Mouse (Mus musculus) testis, postnatal 14 days (tissue): ENCODE measurements at regions not wholly inside any gene's neighbourhood (a gene's known extent, or its start where the extent isn't known, plus 50 kb on each side); places are given as distances from the start of the nearest gene placed in this dataset.
A peak's percentile ranks its signal among the peaks of the same experiment; 100 is the strongest.

Source experiments
- DNase-seq: peaks from one replicate; pipeline ENCODE4 v3.0.0; 2021; ENCODE audit warnings: low spot score

DNA sequence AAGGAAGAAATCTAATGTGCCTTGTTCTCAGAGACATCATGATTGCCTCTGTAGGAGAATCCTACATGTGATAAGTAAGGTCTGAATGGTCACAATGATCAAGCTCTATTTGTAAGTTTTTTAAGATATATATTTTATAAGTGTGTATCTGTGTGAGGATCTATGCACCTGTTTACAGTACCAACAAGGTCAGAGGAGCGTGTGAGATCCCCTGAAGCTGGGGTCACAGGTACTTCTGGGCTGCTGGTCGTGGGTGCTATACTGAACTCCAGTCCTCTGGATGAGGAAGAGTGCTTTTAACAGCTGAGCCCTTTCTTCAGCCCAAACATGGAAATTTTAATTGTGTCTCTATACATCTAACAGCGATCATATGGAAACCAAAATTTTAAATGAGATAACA lies 181.1 kb upstream of the Topaz1 start:
- DNase-seq = no peak

DNA sequence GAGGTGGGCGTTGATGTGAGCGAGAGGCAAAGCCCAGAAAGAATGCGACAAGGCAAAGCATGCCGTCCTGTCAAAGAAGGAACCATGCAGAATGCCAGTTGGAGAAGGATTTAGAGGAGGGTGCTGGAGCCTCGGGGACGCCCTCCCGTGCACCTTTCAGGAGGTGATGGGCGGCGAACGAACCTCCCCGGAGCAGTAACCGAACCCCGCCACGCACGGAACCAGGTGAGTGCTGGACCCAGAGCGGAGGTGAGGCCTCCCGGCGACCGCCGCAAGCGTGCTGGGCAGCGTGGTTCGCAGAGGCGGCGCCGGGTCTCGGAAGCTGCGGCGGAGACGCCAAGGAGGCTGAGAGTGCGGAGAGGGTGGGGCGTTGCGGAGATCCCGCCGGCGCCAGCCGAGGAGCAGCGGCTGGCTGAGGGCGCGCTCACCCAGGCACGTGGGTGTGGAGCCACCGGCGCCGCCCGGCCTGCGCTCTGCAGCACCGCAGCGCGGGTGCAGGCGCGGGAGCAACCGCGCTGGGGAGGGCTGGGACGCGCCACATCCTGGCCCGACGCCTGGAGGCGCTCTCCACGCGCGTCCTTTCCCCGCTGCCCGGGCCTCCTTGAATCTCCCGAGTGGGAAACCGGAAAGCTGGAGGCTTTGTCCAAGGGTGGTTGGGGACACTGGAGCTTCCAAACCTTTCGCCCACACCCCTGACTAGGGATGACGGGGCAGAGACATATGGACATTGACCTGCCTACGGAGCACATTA lies 178.3 kb upstream of the Topaz1 start:
- DNase-seq = peak; percentile 16

DNA sequence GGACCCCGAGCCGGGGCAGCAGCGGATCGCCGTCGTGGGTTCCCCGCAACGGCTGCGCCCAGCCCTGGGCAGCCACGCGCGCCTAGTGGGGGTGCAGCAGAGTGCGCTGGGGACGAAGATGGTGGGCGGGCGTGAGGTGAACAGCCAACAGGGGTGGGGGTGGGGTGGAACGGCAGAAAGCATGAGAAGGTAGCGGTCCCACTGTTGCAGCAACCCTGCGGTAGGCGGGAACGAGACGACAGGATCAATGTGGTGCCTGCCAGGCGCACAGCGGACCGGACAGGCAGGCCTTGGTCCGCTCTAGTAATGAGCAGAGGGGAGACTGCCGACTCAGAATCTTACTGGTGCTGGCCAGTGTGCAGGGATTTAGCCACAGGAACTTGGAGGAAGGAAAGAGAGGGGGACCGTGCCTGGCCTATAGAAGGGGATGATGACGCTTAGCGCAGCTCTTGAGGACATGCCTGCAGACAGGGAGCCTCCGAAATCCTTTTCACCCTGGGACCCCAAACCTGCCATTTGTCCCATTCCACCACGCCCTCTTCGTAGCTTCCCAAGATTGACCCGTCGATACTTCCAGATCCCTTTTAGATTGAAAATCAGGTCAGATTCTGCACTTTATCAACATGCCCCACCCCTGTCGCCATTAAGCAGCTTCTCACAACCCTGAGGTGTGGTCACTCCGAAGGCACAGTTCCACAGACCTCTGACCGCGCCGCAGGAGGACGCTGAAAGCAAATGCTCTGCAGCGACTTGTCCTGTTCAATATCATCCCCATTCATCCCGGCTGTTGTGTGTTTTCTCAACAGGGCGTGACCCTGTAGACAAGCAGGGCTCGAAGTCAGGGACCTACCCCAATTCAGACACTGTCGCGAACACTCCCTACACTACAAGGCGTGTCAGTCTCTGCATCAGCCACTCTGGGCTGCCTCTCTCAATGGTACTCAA lies 177.4 kb upstream of the Topaz1 start:
- DNase-seq = no peak

DNA sequence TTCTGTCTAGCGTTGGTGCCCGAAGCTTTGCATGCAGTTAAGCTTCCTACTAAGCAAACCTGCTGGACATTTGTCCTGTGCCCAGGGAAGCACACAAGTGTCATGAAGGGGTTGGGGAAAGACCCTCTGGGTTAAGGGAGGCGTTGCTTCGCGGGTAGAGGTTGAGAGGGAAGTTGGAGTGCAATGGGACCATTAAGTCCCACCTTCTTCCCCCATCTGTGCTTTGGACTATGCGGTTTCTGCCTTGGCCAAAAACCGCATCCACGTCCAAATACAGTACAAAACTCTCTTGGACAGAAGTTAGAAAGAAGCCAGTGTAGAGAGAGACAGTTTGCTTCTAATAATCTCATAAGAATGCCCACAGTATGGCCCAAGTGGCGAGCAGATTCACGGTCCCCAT lies 176.1 kb upstream of the Topaz1 start:
- DNase-seq = no peak

DNA sequence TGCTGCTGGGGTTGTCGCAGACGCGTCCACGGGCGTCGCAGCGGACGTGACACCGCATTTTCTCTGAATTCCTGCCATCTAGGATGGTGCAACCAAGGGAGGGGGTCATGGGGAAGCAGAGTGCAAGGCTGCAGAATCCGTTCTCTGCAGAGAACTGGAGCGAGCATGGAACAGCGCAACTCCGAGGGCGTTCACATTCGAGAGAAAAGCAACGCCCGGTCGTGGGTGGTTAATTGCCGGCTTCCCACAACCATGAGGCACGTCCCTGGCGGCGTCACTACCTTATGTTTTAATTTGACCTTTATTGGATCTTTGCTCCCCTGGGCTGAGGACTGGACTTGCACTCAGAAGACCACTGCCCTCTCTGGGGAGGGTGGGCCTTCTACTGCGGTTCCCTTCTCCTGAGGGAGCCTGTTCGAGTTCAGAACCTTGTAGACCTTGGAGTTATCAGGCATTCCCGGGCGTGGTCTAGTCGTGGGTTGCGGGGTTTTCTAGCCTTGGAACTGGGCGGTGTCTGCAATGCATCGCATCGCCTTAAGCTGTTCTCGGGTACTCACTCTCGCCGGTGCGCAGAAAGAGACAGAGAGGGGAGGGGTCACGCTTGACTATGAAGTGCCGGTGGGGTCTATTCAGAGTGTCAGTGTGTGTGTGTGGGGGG lies 175.6 kb upstream of the Topaz1 start:
- DNase-seq = no peak

DNA sequence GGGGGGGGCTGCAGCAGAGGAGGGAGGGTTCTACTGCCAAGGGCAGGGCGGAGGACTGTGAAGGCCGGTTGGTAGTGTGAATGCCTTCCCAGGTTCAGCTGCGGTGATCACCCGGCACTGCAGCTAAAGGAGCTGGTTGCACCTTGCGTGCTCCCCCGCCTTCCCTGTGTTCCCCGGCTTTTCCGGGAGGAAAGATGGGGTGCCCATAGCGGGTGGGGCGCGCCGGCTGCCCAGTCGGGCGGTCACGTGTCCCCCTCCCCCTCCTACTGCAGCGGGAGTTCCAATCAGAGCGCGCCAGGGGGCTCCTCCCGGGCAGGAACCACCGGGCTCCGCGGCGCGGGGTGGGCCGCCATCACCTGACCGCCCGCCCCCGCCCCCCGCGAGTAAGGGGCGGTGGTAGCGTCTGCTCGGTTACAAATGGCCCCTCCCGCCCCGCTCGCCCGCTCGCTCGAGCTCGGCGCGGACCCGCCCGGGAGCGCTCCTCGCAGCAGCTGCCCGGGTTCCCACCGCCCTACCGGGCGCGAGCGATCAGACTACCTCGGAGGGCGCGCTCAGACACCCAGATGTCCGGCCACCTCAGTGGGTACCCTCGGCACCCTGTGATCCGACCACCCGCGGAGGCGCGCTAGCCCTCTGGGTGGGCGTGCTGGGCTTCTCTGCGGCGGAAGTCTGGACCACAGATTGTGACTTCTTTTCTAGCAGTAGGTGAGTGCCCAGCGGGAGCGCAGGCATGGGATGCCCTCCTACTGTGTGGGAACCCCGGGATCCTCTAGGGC lies 174.9 kb upstream of the Topaz1 start:
- DNase-seq = peak; percentile 39

DNA sequence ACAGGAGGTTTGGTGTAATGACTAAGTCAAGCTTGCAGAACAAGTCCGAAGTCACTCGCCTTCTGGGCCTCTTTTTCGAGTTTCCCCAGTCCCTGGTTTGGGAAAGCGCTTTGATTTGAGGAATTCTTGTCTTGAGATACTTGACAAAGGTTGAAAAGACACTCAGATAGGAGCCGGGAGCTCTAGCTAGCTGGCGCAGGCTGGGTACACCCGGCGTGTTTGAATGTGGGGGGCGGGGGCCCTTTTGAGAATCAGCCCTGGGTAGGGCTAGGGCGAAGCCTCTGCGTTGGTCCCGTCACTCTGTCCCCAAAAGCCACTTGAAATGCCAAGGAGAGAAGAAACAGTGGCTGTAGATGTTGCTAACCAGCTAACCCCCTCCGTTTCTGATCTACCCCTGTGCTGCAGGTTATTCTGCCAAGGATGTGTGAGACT lies 174.3 kb upstream of the Topaz1 start:
- no peak for DNase-seq

DNA sequence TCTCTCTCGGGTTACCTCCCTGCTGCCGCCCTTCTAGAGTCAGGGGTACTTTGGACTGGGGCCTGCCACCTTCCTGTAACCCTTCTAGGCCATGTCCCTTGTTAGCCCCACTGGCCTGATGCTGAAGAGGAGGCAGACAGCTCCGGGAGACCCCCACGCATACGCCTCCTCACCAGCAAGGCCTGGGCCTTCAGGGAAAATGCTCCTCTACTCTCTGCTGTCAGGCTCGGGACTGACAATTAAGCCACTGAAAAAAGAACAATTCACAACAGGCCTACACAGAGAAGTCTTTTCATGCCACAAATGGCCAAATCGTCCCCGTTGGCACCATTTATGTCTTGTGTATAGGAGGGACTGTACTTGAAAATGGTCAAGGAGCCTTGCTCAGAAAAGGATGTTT lies 161.9 kb upstream of the Topaz1 start:
- no peak for DNase-seq

DNA sequence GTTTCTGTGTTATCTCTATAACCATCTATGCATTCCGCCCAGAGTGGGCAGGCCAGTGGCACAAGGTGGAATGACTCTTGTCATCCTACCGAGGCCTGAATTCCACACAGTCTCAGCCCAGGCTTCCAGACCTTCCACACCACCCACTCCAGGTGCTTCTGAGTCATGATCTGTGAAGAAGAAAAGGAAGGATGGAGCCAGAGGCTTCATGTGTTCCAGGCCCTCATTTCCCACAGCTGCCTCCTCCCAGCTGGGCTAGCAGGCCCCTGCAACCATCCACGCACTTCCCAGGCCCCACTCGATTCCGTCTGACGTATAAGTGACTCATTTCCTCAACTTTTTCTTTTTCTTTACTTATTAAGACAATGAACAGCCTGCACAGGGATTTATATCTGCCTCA lies 160.7 kb upstream of the Topaz1 start:
- no peak for DNase-seq

DNA sequence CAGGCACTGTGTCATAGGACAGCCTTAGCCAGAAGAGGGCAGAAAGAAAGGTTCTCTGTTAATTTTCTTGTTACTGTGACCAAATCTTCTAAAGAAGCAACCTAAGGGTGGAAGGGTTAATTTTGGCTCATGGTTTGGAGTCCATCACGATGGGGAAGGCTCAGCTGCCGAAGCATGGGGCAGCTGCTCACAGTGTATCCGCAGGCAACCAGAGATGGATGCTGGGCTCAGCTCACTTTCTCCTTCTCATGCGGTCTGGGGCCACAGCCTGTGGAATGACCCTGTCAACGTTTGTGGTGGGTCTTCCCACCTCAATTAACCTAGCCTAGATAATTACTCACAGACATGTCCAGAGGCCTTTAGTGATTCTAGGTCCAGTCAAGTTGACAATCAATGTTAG lies 160.2 kb upstream of the Topaz1 start:
- no peak for DNase-seq

DNA sequence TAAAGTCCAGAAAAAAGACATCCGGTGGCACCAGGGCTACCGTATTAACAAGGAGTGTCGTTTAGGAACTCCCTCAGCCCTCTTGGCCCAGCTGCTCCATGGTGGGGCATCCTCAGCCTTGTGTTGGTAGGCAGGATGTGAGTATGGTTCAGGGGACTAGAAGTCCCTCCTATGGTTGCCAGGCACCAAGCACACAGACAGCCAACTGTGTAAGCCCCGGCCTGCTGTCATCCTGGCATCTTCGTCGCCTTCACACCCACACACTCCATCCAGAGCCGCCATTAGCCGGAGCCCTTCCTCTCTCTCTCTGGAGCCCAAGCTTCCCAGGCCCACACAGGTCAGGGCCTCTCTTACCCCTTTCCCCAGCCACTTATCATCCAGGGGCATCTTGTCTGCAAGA lies 158.9 kb upstream of the Topaz1 start:
- no peak for DNase-seq

DNA sequence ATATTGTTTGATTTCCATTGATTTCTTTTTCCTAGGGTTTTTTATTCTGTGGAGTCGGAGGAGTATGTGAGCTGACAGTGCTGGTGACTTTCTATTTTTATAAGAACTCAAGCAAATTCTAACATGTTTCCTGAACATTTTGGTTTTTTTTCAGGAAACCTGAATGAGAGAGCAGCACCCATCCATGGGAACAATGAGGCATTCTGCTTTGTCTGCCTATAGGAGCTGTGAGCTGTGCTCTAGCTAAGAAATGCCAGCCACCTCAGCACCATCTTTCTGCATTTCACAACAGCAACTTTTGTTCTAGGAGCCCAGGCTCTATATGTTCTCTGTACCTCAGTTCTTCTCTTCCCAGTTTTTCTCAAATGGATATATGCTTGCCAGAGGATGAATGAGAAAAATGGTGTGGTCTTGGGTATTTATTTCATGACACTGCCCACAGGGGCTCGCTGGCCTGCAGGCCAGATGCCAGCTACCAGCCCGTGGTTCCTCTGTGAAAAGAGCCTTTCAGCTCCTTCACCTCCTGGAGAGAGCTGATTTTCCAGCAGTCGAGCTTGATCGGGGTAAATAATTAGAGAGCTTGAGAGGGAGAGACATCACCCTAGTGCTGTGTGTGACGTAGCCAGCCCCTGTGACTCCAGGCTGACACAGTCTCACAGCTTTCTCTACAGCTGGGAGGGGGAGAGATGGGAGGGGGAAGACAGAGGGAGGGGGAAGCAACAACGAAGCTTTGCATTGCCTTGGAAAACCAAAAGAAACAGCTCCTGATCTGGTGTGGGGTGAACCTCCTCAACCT lies 154.1 kb upstream of the Topaz1 start:
- DNase-seq = no peak

DNA sequence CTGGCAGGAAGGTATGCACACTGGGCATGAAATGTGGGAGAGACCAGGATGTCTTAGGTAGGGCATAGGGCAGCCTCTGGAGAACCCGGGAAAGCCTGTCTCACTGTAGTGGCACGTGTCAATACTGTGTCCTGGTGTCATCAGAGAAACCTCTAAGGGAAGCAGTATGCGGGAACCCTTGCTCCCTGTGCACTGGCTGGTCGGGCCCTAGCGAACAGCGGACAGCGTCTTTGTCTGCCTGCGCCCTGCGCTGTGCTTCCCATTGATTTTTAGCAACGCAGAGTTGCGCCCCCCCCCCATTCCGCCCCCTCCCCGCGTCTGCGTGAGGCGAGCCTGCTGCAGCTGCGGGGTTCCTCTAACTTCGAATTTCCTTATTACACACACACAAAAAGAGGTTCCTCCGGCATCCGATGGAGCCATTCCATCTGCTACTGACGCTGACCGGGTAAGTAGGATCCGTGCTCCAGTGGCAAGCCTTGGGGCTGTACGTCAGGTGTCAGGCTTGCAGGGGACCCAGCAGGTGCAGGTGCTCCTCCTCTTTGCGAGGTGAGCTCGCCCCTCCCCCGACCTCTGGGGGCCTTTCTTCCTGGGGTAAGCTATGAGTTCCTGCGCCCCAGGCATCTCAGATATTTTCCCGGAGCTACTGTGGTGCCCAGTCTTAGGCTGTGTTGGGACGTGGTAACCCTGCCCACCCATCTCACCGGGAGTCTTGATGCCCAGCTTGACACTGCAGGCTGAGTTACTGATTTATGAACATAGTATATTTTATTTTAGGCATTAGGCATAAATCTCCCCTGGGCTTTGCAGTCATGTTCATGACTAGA lies 151.8 kb upstream of the Topaz1 start:
- DNase-seq = no peak

DNA sequence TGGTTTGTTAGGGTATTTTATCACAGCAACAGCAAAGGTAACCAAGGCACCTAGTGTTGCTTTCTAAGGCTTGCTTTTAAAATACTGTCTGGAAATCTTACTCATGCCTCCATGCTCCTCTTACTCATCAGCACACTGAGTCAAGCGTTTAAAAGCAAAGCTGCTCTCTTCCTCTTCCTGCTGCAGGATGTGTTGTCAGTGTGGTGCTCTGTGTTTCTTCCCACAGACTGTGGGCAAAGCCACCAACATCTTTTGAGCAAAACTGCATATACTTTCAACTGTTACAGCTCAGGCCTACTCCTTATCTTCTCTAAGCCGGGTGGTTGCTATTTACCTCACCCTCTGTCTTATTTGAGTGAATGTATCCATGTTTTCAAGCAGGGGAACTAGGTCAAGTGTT lies 144.0 kb upstream of the Topaz1 start:
- DNase-seq = no peak

DNA sequence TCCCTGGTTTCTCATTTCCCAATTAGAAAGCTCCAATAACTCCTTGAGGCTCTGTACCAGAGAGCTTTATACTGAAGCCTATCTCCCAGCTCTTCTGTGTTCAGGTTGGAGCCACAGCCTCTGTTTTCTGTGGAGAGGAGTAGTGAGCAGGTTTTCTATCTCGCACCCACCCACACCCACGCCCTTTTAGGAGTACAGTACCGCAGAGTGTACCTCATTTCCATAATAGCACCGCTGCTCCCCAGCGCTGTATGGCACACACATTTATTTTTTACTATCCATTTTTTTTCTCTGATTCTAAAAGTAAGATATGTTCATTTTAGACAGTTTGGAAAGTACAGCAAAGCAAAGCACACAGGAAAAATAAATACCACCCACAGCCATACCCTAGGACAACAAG lies 137.5 kb upstream of the Topaz1 start:
- DNase-seq = no peak

DNA sequence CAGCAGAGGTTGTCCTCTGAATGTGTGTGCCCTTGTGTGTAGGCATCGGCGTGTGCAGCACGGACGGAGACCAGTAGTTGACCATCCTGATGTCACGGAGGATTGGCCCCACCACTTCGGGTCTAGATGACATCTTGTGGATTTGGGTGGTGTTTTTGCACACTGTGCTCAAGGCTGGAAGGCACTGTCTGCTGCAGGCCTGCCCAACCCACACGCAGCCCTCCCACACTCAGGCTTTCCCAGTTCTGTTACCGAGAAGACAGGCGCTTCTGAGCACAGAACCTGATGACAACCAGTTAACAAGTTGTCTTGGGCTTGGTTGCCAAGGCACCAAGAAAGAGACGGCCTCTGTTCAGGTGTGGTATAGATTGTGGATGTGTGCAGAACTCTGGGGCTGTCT lies 136.2 kb upstream of the Topaz1 start:
- DNase-seq = no peak

DNA sequence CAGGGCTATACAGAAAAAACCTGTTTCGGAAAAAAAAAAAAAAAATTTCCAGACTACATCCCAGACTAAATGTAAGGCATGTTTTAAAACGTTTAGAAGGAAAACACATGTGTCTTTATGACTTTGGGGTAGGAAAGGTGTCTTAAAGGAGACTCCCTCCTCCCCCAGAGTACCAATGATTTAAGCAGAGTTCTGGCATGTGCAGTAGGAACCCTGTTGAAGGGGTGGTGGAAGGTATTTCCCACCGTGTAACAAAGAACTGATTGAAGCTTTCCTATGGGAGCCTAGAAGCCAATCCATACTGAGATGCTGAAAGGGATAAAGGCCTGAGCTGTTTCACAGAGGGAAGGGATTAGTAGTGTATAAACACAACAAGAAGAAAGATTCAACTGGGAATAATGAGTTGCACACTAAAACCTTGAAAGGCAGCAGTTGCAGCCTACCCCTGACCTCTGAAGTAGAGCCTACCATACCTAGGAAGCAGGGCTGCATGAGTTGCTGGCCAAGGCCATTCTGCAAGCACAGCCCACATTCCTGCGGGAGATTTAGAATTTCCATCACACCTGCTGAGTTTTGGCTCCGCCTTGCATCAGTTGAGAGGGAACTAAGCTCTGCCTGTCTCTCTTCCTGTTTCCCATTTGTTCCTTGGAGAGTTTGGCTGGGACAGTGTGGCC lies 132.4 kb upstream of the Topaz1 start:
- DNase-seq = no peak

DNA sequence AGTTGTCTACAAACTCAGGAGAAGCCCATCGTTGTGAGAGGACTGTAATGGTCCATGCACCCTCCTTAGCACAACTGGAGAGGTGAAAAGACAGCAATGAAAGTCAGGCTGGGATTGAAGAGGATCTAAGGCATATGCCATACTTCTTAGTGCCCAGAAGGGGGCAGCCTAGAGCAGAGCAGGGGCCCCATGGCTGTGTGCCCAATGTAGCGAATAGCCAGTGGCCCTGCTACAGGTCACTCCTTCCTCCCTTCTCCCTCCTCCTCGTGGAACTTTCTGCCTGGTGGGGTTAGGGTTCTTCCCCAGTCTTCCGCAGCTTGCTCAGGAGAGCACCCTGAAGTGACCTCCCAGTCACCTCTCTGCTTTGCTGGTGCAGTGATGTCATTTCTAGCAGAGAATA lies 131.8 kb upstream of the Topaz1 start:
- no peak for DNase-seq

DNA sequence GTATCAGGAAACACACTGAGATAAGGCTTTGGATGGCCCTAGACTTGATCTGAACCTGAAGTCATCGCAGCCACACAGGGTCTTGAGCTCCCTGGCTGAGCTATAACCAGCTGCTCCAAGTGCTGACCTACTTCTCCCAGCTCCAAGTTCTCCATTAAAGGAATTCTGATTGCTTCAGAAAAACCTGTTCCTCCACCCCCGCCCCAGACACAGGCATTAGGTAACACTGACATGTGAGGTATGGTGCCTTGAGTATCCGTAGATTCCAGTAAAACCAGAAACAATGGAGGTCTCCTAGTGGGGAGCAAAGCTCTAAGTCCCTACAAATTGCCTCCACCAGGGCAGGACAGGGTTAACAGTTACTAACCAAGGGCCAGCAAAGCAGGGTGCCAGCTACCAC lies 129.4 kb upstream of the Topaz1 start:
- no peak for DNase-seq

DNA sequence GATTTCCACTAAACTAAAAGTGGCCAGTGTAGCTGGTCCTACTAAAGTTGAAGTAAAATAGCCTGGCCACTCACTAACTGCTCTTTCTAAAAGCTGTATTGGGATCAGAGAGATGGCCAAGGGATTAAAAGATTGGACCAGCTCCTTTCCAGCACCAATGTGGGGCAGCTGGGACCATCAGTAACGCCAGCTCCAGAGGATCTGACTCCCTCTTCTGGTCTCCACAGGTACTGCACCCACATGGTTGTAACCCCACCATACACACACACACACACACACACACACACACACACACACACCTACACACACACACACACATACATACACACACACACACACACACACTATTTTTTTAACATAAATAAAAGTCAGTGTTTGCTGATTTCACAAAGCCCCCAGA lies 122.1 kb upstream of the Topaz1 start:
- no peak for DNase-seq
